In genomic region chr7:119873050-119873449, GRCm38 (mm10) we compare ENCODE assay signal across 14 mouse cellular contexts.
"Had no signal": no experiment of that assay in that cellular context is flagged by ENCODE, and none has a peak within 500 bp of the region (broad histone marks: within the 10 kb centered on the region; RNA-seq: fewer than 3 reads in every experiment).

No protein-coding gene starts in this region.

- H3K27ac ChIP-seq: liver, embryonic 12.5 days; liver, embryonic 14.5 days; neural tube, embryonic 12.5 days; stomach, embryonic 15.5 days; stomach, postnatal 0 days had no signal

- H3K4me2 ChIP-seq: liver, embryonic 12.5 days; lung, embryonic 14.5 days; neural tube, embryonic 12.5 days; stomach, embryonic 15.5 days had no signal

- DNase-seq: lung, adult 18-20 months; lung, embryonic 14.5 days; lung, postnatal 10 days; lung, postnatal 4 days; right cerebral cortex, postnatal 14 days; thymus, adult 2 months; thymus, postnatal 25 days; thymus, postnatal 4 days had no signal

- H3K4me1 ChIP-seq: liver, embryonic 12.5 days; neural tube, embryonic 12.5 days; stomach, embryonic 15.5 days had no signal

- H3K9ac ChIP-seq: liver, embryonic 12.5 days; liver, embryonic 14.5 days; lung, embryonic 14.5 days; neural tube, embryonic 12.5 days; stomach, embryonic 15.5 days had no signal

- ATAC-seq: liver, embryonic 12.5 days had no signal

- H3K4me3 ChIP-seq: liver, embryonic 12.5 days; myocyte; neural tube, embryonic 12.5 days; stomach, embryonic 15.5 days had no signal

- H3K27me3 ChIP-seq: liver, embryonic 12.5 days; neural tube, embryonic 12.5 days; stomach, embryonic 15.5 days had no signal

- H3K9me3 ChIP-seq: liver, embryonic 12.5 days; neural tube, embryonic 12.5 days; stomach, embryonic 15.5 days had no signal

- H3K36me3 ChIP-seq: liver, embryonic 12.5 days; stomach, embryonic 15.5 days had no signal
